ENCODE assay signal across 8 mouse cellular contexts in the genomic region with DNA sequence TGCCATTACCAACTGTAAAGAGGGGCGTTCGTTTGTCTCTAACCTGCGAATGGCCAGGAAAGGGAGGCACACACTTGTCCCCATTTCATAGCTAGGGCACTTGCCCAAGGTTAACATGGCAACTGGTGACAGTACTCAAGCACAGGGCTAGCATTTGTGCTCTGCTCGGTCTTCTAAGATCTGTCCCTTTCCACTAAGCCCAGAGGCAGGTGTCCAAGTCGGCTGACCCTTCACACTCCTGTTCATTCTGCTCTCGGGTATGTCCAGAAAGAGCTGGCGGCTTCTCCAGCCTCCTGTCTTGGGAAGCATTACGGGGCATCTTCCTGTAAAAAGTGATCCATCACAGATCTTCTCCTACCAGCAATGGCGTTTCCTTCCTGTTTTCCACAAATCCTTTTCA. TPM values are rescaled to one million over a fixed set of nuclear protein-coding genes. Genes with fewer than 3 reads are reported as not detected.
DNase-seq lines count a peak whose midpoint lies in the region; ATAC-seq and TF ChIP-seq lines count a peak whose summit lies in the region.

No protein-coding gene starts in this region.

- H3K4me3 ChIP-seq in left cerebral cortex, adult 2 months: peak overlapping the region; percentile 54; the same call in 1 of the 2 replicates
- H3K4me3 ChIP-seq in forebrain, embryonic 11.5 days (ENCODE audit: low read depth, low read length): no peak overlapping the region
- peak overlapping the region; percentile 42; the same call in 1 of the 2 replicates for H3K4me3 ChIP-seq in neural tube, embryonic 12.5 days

- WGBS in forebrain, embryonic 11.5 days: 46% methylated on average over 9 of the region's 9 CpGs
- 42% methylated on average over 9 of the region's 9 CpGs for WGBS in neural tube, embryonic 12.5 days

- peaks cover 9% of the 10 kb centered on the region; the same call in 1 of the 2 replicates for H3K4me1 ChIP-seq in forebrain, embryonic 11.5 days (replicated peaks; ENCODE audit: control insufficient read depth, insufficient read depth, low read length)
- H3K4me1 ChIP-seq in neural tube, embryonic 12.5 days: peaks cover 19% of the 10 kb centered on the region

- H3K9ac ChIP-seq in forebrain, embryonic 11.5 days (ENCODE audit: low read length): no peak overlapping the region
- H3K9ac ChIP-seq in neural tube, embryonic 12.5 days: no peak overlapping the region

- peak overlapping the region; percentile 91; the same call in 1 of the 2 replicates for H3K4me2 ChIP-seq in forebrain, embryonic 11.5 days (ENCODE audit: low read depth, low read length, severe bottlenecking)
- H3K4me2 ChIP-seq in neural tube, embryonic 12.5 days (replicated peaks): peak overlapping the region; percentile 93

- no peaks in the 10 kb centered on the region for H3K36me3 ChIP-seq in forebrain, embryonic 11.5 days (ENCODE audit: control insufficient read depth, insufficient read depth, low read length)
- no peaks in the 10 kb centered on the region for H3K36me3 ChIP-seq in neural tube, embryonic 12.5 days

- peaks cover 6% of the 10 kb centered on the region; the same call in 1 of the 2 replicates for H3K27me3 ChIP-seq in forebrain, embryonic 11.5 days (ENCODE audit: control insufficient read depth, insufficient read depth, low read length)
- peaks cover 9% of the 10 kb centered on the region; the same call in 1 of the 2 replicates for H3K27me3 ChIP-seq in neural tube, embryonic 12.5 days (replicated peaks)

- no peak overlapping the region for H3K27ac ChIP-seq in left cerebral cortex, adult 2 months
- H3K27ac ChIP-seq in forebrain, embryonic 11.5 days (ENCODE audit: low read depth, low read length): no peak overlapping the region
- H3K27ac ChIP-seq in neural tube, embryonic 12.5 days: no peak overlapping the region

- intact Hi-C loops in left cerebral cortex, adult 2 months (cut with DNase I): no loop called here
- intact Hi-C loops in left cerebral cortex, postnatal 10 days (cut with DNase I): no loop called here

- no peak for DNase-seq in left cerebral cortex, adult 2 months (ENCODE audit: extremely low spot score in 1 of 2, low spot score in 2 of 2)
- DNase-seq in left cerebral cortex, postnatal 10 days (ENCODE audit: extremely low spot score in 1 of 2, low spot score in 2 of 2): no peak
- DNase-seq in forebrain, embryonic 11.5 days (ENCODE audit: low spot score): no peak
- DNase-seq in kidney, postnatal 10 days: peak; percentile 67
- no peak for DNase-seq in urinary bladder, postnatal 4 days (ENCODE audit: low spot score in 2 of 2)
- DNase-seq in c-Kit-positive CD71-positive TER-119-positive erythroid progenitor cells, embryonic 14.5 days (ENCODE audit: low spot score): no peak
- DNase-seq in cerebellum, postnatal 4 days (ENCODE audit: low spot score in 2 of 2): no peak

- no peak; the same call in 1 of the 2 replicates for ATAC-seq in forebrain, embryonic 11.5 days (replicated peaks; ENCODE audit: low FRiP score)
- ATAC-seq in neural tube, embryonic 12.5 days (ENCODE audit: low FRiP score, low read depth): no peak

- TF ChIP-seq CTCF in left cerebral cortex, adult 2 months (IDR thresholded peaks at IDR 0.05): no peak

- H3K9me3 ChIP-seq in forebrain, embryonic 11.5 days (ENCODE audit: control insufficient read depth, low read length): no peaks in the 10 kb centered on the region
- H3K9me3 ChIP-seq in neural tube, embryonic 12.5 days: no peaks in the 10 kb centered on the region

RNA-seq across cellular contexts. Expression of a gene that starts 0.4 kb away (rescaled TPM):
- 1 to 10 TPM; 1.9 TPM for total RNA-seq in left cerebral cortex, adult 2 months (2021)
- total RNA-seq in left cerebral cortex, postnatal 10 days (2021): 1 to 10 TPM; 2.2 TPM
- polyA plus RNA-seq in forebrain, embryonic 11.5 days (2014; fragmentation: Nextera tagmentation; extraction: Ambion mirVana): 6.1 and 6.7 TPM in 2 replicates
- polyA plus RNA-seq in neural tube, embryonic 12.5 days (2016; fragmentation: Nextera tagmentation; extraction: Ambion mirVana): 7.7 and 8.9 TPM in 2 replicates

RNA-seq across cellular contexts. Expression of a gene that starts 20.4 kb away (rescaled TPM):
- total RNA-seq in left cerebral cortex, adult 2 months (2021): 10 to 100 TPM; 11.2 TPM
- 10 to 100 TPM; 13.6 to 14.5 TPM for total RNA-seq in left cerebral cortex, postnatal 10 days (2021)
- 0.92 and 1.3 TPM in 2 replicates for polyA plus RNA-seq in forebrain, embryonic 11.5 days (2014; fragmentation: Nextera tagmentation; extraction: Ambion mirVana)
- 2.1 and 2.3 TPM in 2 replicates for polyA plus RNA-seq in neural tube, embryonic 12.5 days (2016; fragmentation: Nextera tagmentation; extraction: Ambion mirVana)

RNA-seq across cellular contexts. Expression of a gene that starts 34.6 kb away (rescaled TPM):
- total RNA-seq in left cerebral cortex, adult 2 months (2021): 100 to 1,000 TPM; 749 to 756 TPM
- total RNA-seq in left cerebral cortex, postnatal 10 days (2021): 100 to 1,000 TPM; 651 to 661 TPM
- 38.1 and 41.4 TPM in 2 replicates for polyA plus RNA-seq in forebrain, embryonic 11.5 days (2014; fragmentation: Nextera tagmentation; extraction: Ambion mirVana)
- polyA plus RNA-seq in neural tube, embryonic 12.5 days (2016; fragmentation: Nextera tagmentation; extraction: Ambion mirVana): 69.7 and 77.4 TPM in 2 replicates

RNA-seq across cellular contexts. Expression of a gene that starts 49.6 kb away (rescaled TPM):
- total RNA-seq in left cerebral cortex, adult 2 months (2021): under 1 TPM; 0.51 to 0.66 TPM
- total RNA-seq in left cerebral cortex, postnatal 10 days (2021): under 1 TPM; 0.63 to 0.64 TPM
- polyA plus RNA-seq in forebrain, embryonic 11.5 days (2014; fragmentation: Nextera tagmentation; extraction: Ambion mirVana): 0.41 and 0.43 TPM in 2 replicates
- polyA plus RNA-seq in neural tube, embryonic 12.5 days (2016; fragmentation: Nextera tagmentation; extraction: Ambion mirVana): 0.26 and 0.53 TPM in 2 replicates

RNA-seq across cellular contexts. Expression of a gene that starts 51.1 kb away (rescaled TPM):
- 10 to 100 TPM; 27.4 to 27.7 TPM for total RNA-seq in left cerebral cortex, adult 2 months (2021)
- 10 to 100 TPM; 68.6 to 70.1 TPM for total RNA-seq in left cerebral cortex, postnatal 10 days (2021)
- polyA plus RNA-seq in forebrain, embryonic 11.5 days (2014; fragmentation: Nextera tagmentation; extraction: Ambion mirVana): 1.9 and 2.8 TPM in 2 replicates
- polyA plus RNA-seq in neural tube, embryonic 12.5 days (2016; fragmentation: Nextera tagmentation; extraction: Ambion mirVana): 7.8 and 9.7 TPM in 2 replicates
